Mouse (Mus musculus): Measurements from ENCODE around the gene Prokr1. TPM values are rescaled to one million over a fixed set of nuclear protein-coding genes. Genes with fewer than 3 reads are reported as not detected.

Prokr1 gene
- total RNA-seq, 2 experiments from 2014 or later: 0.21 to 1.6 TPM

- peak; percentile 49 for ATAC-seq (replicated peaks; ENCODE audit: poor library complexity, severe bottlenecking)
Measured at GRCm38 (mm10) chr6:87532953-87533710, 57.4 kb downstream of the Prokr1 start, which contains the start of gene Arhgap25. Arhgap25 (minus strand) TSS chr6:87533259.

DNA sequence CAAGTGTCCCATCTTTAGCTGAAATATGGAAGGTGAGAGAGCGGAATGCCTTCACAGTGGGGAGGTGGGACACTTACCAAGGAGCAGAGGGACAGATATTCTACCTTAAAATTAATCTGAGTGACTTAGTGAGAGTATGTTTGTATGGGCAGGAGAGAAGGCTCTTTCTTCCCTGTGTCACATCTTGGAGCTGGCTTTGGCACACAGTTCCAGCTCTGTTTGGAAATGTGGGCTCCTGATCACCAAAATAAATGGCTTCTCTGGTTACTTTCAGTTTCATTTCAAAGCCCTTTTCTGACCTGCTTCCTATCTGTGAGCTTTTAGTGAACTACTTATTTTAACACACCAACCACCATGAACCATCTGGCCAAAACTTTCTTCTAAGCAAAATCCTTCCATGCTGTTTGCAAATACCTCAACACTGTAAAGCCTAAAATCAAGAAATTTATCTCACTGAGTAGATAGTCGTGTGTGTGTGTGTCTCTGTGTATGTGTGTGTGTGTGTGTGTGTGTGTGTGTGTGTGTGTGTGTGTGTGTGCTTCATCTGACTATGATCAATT is 59.0 kb downstream of the Prokr1 start:
- no peak for ATAC-seq (replicated peaks; ENCODE audit: poor library complexity, severe bottlenecking)

GRCm38 (mm10) chr6:87530386-87530785 is 60.2 kb downstream of the Prokr1 start:
- ATAC-seq (replicated peaks; ENCODE audit: poor library complexity, severe bottlenecking): peak; percentile 19; the same call in 1 of the 2 replicates

Other genes with a start within 250 kb of the Prokr1 start
- gene Gkn1, start 239.8 kb downstream of the Prokr1 start, total RNA-seq (2014; fragmentation: Nextera tagmentation): not detected in 2 replicates
- gene Gkn1, start 239.8 kb downstream of the Prokr1 start, total RNA-seq (2017): not detected in 2 replicates
- not detected in 2 replicates for gene Gkn2, start 217.4 kb downstream of the Prokr1 start, total RNA-seq (2014; fragmentation: Nextera tagmentation)
- not detected in 2 replicates for gene Gkn2, start 217.4 kb downstream of the Prokr1 start, total RNA-seq (2017)
- not detected in 2 replicates for gene Gkn3, start 201.8 kb downstream of the Prokr1 start, total RNA-seq (2014; fragmentation: Nextera tagmentation)
- not detected in 2 replicates for gene Gkn3, start 201.8 kb downstream of the Prokr1 start, total RNA-seq (2017)
- gene Bmp10, start 161.7 kb downstream of the Prokr1 start, total RNA-seq (2014; fragmentation: Nextera tagmentation): not detected in 2 replicates
- gene Bmp10, start 161.7 kb downstream of the Prokr1 start, total RNA-seq (2017): not detected in 2 replicates
- gene Arhgap25, start 57.5 kb downstream of the Prokr1 start, total RNA-seq (2014; fragmentation: Nextera tagmentation): 14.3 and 15.7 TPM in 2 replicates
- gene Arhgap25, start 57.5 kb downstream of the Prokr1 start, total RNA-seq (2017): 17.4 and 23.2 TPM in 2 replicates
- gene Aplf, start 81.5 kb upstream of the Prokr1 start, total RNA-seq (2014; fragmentation: Nextera tagmentation): 6.6 and 10.6 TPM in 2 replicates
- 22.8 and 25.9 TPM in 2 replicates for gene Aplf, start 81.5 kb upstream of the Prokr1 start, total RNA-seq (2017)
- 0.11 and 1.3 TPM in 2 replicates for gene Efcc1, start 140.1 kb upstream of the Prokr1 start, total RNA-seq (2014; fragmentation: Nextera tagmentation)
- gene Efcc1, start 140.1 kb upstream of the Prokr1 start, total RNA-seq (2017): 1.5 and 4.8 TPM in 2 replicates
- gene Gp9, start 187.3 kb upstream of the Prokr1 start, total RNA-seq (2014; fragmentation: Nextera tagmentation): 0.88 TPM in 1 of 2 replicates, not detected in the other
- gene Gp9, start 187.3 kb upstream of the Prokr1 start, total RNA-seq (2017): 0.30 TPM in 1 of 2 replicates, not detected in the other
- 18.8 and 36.7 TPM in 2 replicates for gene Rab43, start 221.4 kb upstream of the Prokr1 start, total RNA-seq (2014; fragmentation: Nextera tagmentation)
- gene Rab43, start 221.4 kb upstream of the Prokr1 start, total RNA-seq (2017): 4.2 and 6.4 TPM in 2 replicates
- gene Gm45140, start 245.1 kb upstream of the Prokr1 start, total RNA-seq (2014; fragmentation: Nextera tagmentation): 2.2 and 5.6 TPM in 2 replicates
- 11.6 and 14.3 TPM in 2 replicates for gene Gm45140, start 245.1 kb upstream of the Prokr1 start, total RNA-seq (2017)
- gene Isy1, start 248.1 kb upstream of the Prokr1 start, total RNA-seq (2014; fragmentation: Nextera tagmentation): 58.9 and 61.0 TPM in 2 replicates
- 108 and 127 TPM in 2 replicates for gene Isy1, start 248.1 kb upstream of the Prokr1 start, total RNA-seq (2017)

Measured in granulocyte monocyte progenitor cell, adult 5-6 weeks (primary cell).